Mouse (Mus musculus): ENCODE data around the gene BC051142. TPM values are rescaled to one million over a fixed set of nuclear protein-coding genes. Genes with fewer than 3 reads are reported as not detected.
"Not testable (repeated sequence)": the region's sequence is repeated elsewhere in the genome, so short reads cannot be mapped to it uniquely, and the experiment has no call there.

The BC051142 gene
- polyA plus RNA-seq, 1 experiment from 2014 or later: 6.0 TPM

DNA sequence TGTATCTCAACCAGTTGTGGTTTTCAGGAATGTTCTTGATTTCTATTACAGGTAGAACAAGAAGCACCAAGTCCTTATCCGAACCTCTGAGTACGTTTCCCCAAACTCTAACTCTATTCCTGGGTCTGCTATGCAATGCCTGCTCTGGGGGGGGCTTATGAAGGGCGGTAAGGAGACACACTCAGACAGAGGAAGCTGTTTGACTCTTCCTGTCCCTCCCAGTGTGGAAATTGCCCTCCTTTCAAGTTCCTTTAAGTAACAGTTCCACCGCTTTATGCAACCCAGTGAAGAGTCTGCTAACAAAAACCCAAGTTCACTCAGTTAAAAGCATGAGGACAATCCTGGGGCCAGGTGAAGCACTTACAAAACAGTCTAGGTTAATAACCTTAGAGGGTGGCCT is 38.5 kb downstream of the BC051142 start:
- H3K27me3 ChIP-seq (ENCODE audit: control insufficient read depth, insufficient read depth, low read length): no peaks in the 10 kb centered on the region
- H3K4me1 ChIP-seq (ENCODE audit: control insufficient read depth, insufficient read depth, low read length): no peaks in the 10 kb centered on the region
- no peak for ATAC-seq (ENCODE audit: low read depth)
- no peak overlapping the region for H3K27ac ChIP-seq (ENCODE audit: low read depth, low read length)
- no peak overlapping the region for H3K4me2 ChIP-seq (ENCODE audit: low read depth, low read length)
- WGBS: 56% methylated on average over 4 of the region's 4 CpGs
- no peaks in the 10 kb centered on the region for H3K36me3 ChIP-seq (ENCODE audit: control insufficient read depth, insufficient read depth, low read length)
- H3K4me3 ChIP-seq (ENCODE audit: low read depth, low read length): no peak overlapping the region
- H3K9me3 ChIP-seq (ENCODE audit: control insufficient read depth, low read length): no peaks in the 10 kb centered on the region
- H3K9ac ChIP-seq (replicated peaks; ENCODE audit: low read depth, low read length): no peak overlapping the region

DNA sequence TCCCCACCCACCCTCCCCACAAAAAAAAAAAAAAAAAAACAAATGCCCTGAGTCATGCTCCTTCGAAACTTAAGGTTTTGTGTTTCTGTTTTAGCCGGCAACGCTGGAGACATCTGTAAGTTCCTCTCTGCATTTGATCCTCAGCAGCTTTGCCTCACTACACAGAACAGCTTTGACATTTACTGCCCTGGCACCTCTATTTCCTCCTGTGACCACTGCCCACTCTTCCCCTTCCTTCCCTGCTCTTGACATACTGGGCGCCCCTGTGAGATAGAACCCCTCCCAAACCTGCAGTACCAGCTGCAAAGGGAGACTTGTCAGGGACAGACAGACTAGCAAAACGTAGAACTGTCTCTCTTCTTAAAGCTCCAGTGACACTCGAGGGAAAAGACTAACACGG is 39.0 kb downstream of the BC051142 start:
- Histone ChIP-seq H3K27ac (ENCODE audit: low read depth, low read length) (no peak overlapping the region), H3K27me3 (ENCODE audit: control insufficient read depth, insufficient read depth, low read length) (no peaks in the 10 kb centered on the region), H3K36me3 (ENCODE audit: control insufficient read depth, insufficient read depth, low read length) (no peaks in the 10 kb centered on the region), H3K4me1 (ENCODE audit: control insufficient read depth, insufficient read depth, low read length) (no peaks in the 10 kb centered on the region), H3K4me2 (ENCODE audit: low read depth, low read length) (no peak overlapping the region), H3K9ac (replicated peaks; ENCODE audit: low read depth, low read length) (no peak overlapping the region), H3K9me3 (ENCODE audit: control insufficient read depth, low read length) (no peaks in the 10 kb centered on the region), H3K4me3 (ENCODE audit: low read depth, low read length) (no peak overlapping the region)
- WGBS: 70% methylated on average over 7 of the region's 7 CpGs
- ATAC-seq (ENCODE audit: low read depth): no peak

DNA sequence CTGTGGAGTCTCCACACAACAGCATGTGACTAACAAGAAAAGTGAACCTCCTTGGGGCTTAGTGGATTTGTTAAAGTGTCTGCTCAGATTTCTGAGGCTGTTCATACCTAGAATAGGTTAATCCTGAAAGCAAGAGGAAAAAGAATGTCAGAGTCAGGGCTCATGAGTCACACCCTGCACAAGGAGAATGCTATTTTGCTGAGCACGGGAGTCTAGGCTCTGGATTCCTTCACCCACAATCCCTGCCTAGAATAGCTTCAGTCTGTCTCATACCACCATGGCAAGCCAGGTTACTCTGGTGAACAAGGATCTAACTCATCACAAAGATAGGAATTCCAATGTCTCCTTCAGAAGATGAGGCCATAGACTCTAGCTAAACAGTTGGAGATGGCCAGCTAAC is 40.0 kb downstream of the BC051142 start:
- 67% methylated on average over 1 of the region's 1 CpGs for WGBS
- no peak for ATAC-seq (ENCODE audit: low read depth)
- Histone ChIP-seq H3K36me3 (ENCODE audit: control insufficient read depth, insufficient read depth, low read length) (no peaks in the 10 kb centered on the region), H3K4me3 (ENCODE audit: low read depth, low read length) (no peak overlapping the region), H3K9me3 (ENCODE audit: control insufficient read depth, low read length) (no peaks in the 10 kb centered on the region), H3K27ac (ENCODE audit: low read depth, low read length) (no peak overlapping the region), H3K27me3 (ENCODE audit: control insufficient read depth, insufficient read depth, low read length) (no peaks in the 10 kb centered on the region), H3K4me2 (ENCODE audit: low read depth, low read length) (no peak overlapping the region), H3K4me1 (ENCODE audit: control insufficient read depth, insufficient read depth, low read length) (no peaks in the 10 kb centered on the region), H3K9ac (replicated peaks; ENCODE audit: low read depth, low read length) (no peak overlapping the region)

DNA sequence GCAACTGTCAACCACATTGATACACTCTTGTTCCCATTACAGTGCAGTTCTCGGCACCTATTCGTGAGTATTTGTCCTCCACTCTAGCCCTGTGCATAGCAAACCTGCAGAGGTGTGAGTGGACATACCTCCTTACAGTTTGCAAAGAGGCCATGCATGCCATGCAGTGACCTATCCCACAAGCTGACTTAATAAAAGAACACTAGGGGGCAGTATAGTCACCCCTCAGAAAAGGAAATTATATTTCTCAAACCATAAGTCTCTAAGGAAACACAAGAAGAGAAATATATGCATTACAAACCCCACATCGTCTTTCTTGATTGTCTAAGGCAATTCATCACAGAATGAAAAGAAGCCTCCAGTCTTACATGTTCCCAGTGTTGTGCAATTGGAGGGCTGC is 41.2 kb downstream of the BC051142 start:
- Histone ChIP-seq H3K4me2 (ENCODE audit: low read depth, low read length) (no peak overlapping the region), H3K9ac (replicated peaks; ENCODE audit: low read depth, low read length) (no peak overlapping the region), H3K36me3 (ENCODE audit: control insufficient read depth, insufficient read depth, low read length) (no peaks in the 10 kb centered on the region), H3K27ac (ENCODE audit: low read depth, low read length) (no peak overlapping the region), H3K9me3 (ENCODE audit: control insufficient read depth, low read length) (no peaks in the 10 kb centered on the region), H3K27me3 (ENCODE audit: control insufficient read depth, insufficient read depth, low read length) (no peaks in the 10 kb centered on the region), H3K4me3 (ENCODE audit: low read depth, low read length) (no peak overlapping the region), H3K4me1 (ENCODE audit: control insufficient read depth, insufficient read depth, low read length) (no peaks in the 10 kb centered on the region)
- ATAC-seq (ENCODE audit: low read depth): no peak
- 55% methylated on average over 3 of the region's 3 CpGs for WGBS

DNA sequence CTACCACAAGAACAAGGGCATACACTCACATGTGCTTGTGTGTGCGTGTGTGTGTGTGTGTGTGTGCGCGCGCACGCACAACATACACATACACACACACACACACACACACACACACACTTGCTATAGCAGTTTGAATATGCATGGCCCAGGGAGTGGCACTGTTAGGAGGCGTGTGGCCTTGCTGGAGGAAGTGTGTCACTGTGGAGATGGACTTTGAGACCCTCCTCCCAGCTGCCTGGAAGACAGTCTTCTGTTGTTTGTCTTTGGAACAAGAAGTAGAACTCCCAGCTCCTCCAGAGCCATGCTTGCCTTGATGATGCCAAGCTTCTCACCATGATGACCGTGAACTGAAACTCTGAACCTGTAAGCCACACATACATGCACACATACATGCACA is 43.4 kb downstream of the BC051142 start:
- H3K27ac ChIP-seq (ENCODE audit: low read depth, low read length): no peak overlapping the region
- no peak overlapping the region for H3K9ac ChIP-seq (replicated peaks; ENCODE audit: low read depth, low read length)
- no peak overlapping the region for H3K4me3 ChIP-seq (ENCODE audit: low read depth, low read length)
- 95% methylated on average over 7 of the region's 7 CpGs for WGBS
- H3K9me3 ChIP-seq (ENCODE audit: control insufficient read depth, low read length): no peaks in the 10 kb centered on the region
- ATAC-seq (ENCODE audit: low read depth): no peak
- H3K27me3 ChIP-seq (ENCODE audit: control insufficient read depth, insufficient read depth, low read length): no peaks in the 10 kb centered on the region
- H3K36me3 ChIP-seq (ENCODE audit: control insufficient read depth, insufficient read depth, low read length): no peaks in the 10 kb centered on the region
- H3K4me2 ChIP-seq (ENCODE audit: low read depth, low read length): no peak overlapping the region
- H3K4me1 ChIP-seq (ENCODE audit: control insufficient read depth, insufficient read depth, low read length): no peaks in the 10 kb centered on the region

DNA sequence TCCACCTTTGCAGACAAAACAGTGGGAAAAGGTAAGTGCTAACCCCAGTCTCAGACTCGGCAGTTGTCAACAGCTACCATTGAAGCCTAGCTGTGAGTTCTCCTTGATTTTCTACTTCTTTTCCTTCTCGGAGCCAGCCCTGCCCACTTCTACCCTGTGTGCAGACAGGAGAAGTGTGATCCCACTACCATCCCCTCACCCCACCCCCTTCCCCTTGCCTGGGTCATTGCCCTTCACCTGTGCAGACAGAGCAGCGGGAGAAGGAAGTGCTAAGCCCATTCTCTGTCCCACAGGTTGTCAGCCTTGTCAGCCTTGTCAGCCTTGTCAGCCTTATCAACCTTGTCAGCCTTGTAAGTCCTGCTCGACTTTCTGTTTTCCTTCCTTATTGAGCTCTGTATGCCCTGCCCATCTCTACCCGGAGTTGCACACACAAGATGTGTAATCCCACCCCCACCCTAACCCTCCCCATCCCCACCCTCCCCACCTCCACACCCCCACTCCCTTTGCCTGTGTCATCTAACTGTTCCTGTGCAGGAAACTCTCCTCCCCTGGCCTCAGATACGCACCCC is 49.9 kb downstream of the BC051142 start:
- no peaks in the 10 kb centered on the region for H3K27me3 ChIP-seq (ENCODE audit: control insufficient read depth, insufficient read depth, low read length)
- no peak overlapping the region for H3K27ac ChIP-seq (ENCODE audit: low read depth, low read length)
- no peaks in the 10 kb centered on the region for H3K9me3 ChIP-seq (ENCODE audit: control insufficient read depth, low read length)
- 76% methylated on average over 6 of the region's 6 CpGs for WGBS
- H3K4me2 ChIP-seq (ENCODE audit: low read depth, low read length): no peak overlapping the region
- no peak for ATAC-seq (ENCODE audit: low read depth)
- H3K36me3 ChIP-seq (ENCODE audit: control insufficient read depth, insufficient read depth, low read length): no peaks in the 10 kb centered on the region
- H3K4me3 ChIP-seq (ENCODE audit: low read depth, low read length): no peak overlapping the region
- H3K4me1 ChIP-seq (ENCODE audit: control insufficient read depth, insufficient read depth, low read length): no peaks in the 10 kb centered on the region
- no peak overlapping the region for H3K9ac ChIP-seq (replicated peaks; ENCODE audit: low read depth, low read length)

DNA sequence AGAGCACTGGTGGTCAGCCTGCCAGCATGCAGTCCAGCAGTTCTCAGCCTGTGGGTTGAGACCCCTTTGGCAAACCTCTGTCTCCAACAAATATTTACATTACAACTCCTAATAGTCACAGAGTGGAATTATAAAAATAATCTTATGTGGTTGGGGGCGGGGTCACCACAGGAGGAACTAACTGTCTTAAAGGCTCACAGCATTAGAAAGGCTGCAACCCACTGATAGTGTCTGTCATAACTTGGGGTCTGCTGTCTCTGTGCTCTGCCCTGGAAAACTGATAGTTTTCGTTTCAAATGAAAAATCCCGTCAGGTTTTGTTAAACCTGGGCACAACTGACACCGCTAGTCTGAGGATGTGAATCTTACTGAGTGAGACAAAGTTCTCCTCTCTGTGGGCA is 59.0 kb downstream of the BC051142 start:
- H3K27me3 ChIP-seq (ENCODE audit: control insufficient read depth, insufficient read depth, low read length): no peaks in the 10 kb centered on the region
- no peak overlapping the region for H3K4me3 ChIP-seq (ENCODE audit: low read depth, low read length)
- H3K27ac ChIP-seq (ENCODE audit: low read depth, low read length): no peak overlapping the region
- no peaks in the 10 kb centered on the region for H3K9me3 ChIP-seq (ENCODE audit: control insufficient read depth, low read length)
- H3K36me3 ChIP-seq (ENCODE audit: control insufficient read depth, insufficient read depth, low read length): no peaks in the 10 kb centered on the region
- WGBS: 81% methylated on average over 4 of the region's 4 CpGs
- ATAC-seq (ENCODE audit: low read depth): no peak
- no peak overlapping the region for H3K4me2 ChIP-seq (ENCODE audit: low read depth, low read length)
- H3K9ac ChIP-seq (replicated peaks; ENCODE audit: low read depth, low read length): no peak overlapping the region
- no peaks in the 10 kb centered on the region for H3K4me1 ChIP-seq (ENCODE audit: control insufficient read depth, insufficient read depth, low read length)

DNA sequence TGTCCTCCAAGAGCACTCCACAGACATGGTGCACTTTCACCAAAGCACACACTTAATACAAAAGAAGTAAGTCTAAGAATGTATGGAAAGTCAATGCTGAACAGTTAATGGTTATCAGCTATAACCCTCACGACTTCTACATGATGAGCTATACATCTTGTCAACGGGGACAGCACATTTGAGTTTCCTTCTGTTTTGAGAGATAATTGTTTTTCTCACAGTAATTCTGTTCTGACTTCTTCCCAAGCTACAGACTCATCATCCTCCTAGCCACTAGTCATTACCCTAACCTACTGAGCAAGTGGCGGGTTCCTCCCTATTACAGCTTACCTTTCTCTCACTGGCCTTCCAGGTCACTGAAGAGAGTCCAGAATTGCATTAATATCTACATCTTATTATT is 60.6 kb downstream of the BC051142 start:
- 91% methylated on average over 3 of the region's 3 CpGs for whole genome bisulfite sequencing

DNA sequence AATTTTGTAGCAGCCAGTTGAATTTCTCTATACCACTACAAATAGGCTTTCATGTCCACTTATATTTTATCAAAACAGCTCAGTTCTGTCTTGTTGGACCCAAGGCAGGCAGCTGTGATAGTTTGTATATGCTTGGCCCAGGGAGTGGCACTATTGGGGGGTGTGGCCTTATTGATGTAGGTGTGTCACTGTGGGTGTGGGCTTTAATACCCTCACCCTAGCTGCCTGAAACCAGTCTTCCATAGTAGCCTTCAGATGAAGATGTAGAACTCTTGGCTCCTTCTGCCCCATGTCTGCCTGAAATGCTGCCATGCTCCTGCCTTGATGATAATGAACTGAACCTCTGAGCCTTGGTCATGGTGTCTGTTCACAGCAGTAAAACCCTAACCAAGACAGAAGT is 67.3 kb downstream of the BC051142 start:
- not testable (repeated sequence) for H3K4me1 ChIP-seq (ENCODE audit: control insufficient read depth, insufficient read depth, low read length); H3K36me3 ChIP-seq (ENCODE audit: control insufficient read depth, insufficient read depth, low read length); ATAC-seq (ENCODE audit: low read depth); H3K9me3 ChIP-seq (ENCODE audit: control insufficient read depth, low read length); H3K27me3 ChIP-seq (ENCODE audit: control insufficient read depth, insufficient read depth, low read length); H3K4me3 ChIP-seq (ENCODE audit: low read depth, low read length); H3K9ac ChIP-seq (replicated peaks; ENCODE audit: low read depth, low read length); H3K27ac ChIP-seq (ENCODE audit: low read depth, low read length); H3K4me2 ChIP-seq (ENCODE audit: low read depth, low read length)

More for the DNA sequence above, 60.6 kb downstream of the BC051142 start:
- Histone ChIP-seq H3K36me3 (ENCODE audit: control insufficient read depth, insufficient read depth, low read length) (no peaks in the 10 kb centered on the region), H3K27me3 (ENCODE audit: control insufficient read depth, insufficient read depth, low read length) (no peaks in the 10 kb centered on the region), H3K9ac (replicated peaks; ENCODE audit: low read depth, low read length) (no peak overlapping the region), H3K9me3 (ENCODE audit: control insufficient read depth, low read length) (no peaks in the 10 kb centered on the region), H3K27ac (ENCODE audit: low read depth, low read length) (no peak overlapping the region), H3K4me3 (ENCODE audit: low read depth, low read length) (no peak overlapping the region), H3K4me1 (ENCODE audit: control insufficient read depth, insufficient read depth, low read length) (no peaks in the 10 kb centered on the region), H3K4me2 (ENCODE audit: low read depth, low read length) (no peak overlapping the region)
- no peak for ATAC-seq (ENCODE audit: low read depth)

DNA sequence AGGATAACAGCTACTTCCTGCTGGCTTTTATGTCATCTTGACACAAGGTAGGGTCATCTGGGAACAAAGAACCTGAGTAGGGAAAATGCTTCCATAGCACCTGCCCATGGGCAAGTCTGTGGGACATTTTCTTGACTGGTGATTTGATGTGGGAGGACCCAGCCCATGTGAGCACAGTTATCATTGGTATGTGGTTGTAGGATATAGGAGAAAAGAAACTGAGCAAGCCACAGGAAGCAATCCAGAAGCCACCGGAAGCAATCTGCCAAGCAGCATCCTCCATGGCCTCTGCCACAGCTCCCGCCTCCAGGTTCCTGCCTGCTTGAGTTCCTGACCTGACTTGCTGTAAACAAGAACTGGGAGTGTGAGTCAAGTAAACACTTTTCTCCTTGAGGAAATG is 71.9 kb downstream of the BC051142 start:
- Histone ChIP-seq H3K4me2 (ENCODE audit: low read depth, low read length) (no peak overlapping the region), H3K9ac (replicated peaks; ENCODE audit: low read depth, low read length) (no peak overlapping the region), H3K9me3 (ENCODE audit: control insufficient read depth, low read length) (no peaks in the 10 kb centered on the region), H3K4me3 (ENCODE audit: low read depth, low read length) (no peak overlapping the region), H3K27me3 (ENCODE audit: control insufficient read depth, insufficient read depth, low read length) (no peaks in the 10 kb centered on the region), H3K27ac (ENCODE audit: low read depth, low read length) (no peak overlapping the region), H3K36me3 (ENCODE audit: control insufficient read depth, insufficient read depth, low read length) (no peaks in the 10 kb centered on the region), H3K4me1 (ENCODE audit: control insufficient read depth, insufficient read depth, low read length) (no peaks in the 10 kb centered on the region)
- no peak for ATAC-seq (ENCODE audit: low read depth)
- WGBS: 87% methylated on average over 2 of the region's 2 CpGs

All from neural tube, embryonic 14.5 days (tissue).